Mouse (Mus musculus) urinary bladder, postnatal 10 days (tissue): Measurements from ENCODE around the gene Sec22b.

Source experiments
- DNase-seq: peaks from one replicate; pipeline ENCODE4 v3.0.0; 2022; ENCODE audit warnings: low spot score

Gene Sec22b

DNA sequence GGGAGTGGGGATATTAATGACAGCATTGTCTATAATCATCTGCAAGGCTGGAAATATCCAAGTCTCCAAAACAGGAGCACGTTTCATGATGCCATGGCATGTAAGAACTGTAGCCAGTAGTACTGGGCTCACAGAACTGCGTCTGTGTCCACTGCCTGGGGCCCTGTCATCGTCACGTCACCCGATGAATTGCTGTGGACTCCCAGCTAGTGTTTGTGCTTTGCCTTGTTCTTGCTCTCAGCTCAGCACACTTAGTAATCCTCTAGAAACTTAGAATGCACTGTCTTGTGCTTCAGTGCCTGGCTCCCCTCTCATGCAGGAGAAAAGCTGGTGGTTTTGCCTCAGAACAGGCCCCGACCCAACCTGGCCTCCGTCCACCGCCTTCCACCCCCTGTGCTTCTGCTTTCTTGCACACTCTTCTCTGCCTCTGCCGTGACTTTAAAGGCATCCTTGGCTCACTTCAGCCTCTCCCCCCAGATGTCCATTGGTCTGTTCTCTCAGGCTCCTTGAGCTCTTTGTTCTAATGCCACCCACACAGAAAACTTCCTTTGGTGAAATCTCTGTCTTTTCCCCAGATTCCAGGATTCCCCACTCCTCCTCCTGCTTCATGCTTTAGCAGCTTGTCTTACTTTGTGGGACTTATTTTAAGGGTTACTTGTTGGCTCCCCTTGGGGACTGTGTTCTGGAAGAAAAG is 39.7 kb downstream of the Sec22b start:
- DNase-seq, result no peak

DNA sequence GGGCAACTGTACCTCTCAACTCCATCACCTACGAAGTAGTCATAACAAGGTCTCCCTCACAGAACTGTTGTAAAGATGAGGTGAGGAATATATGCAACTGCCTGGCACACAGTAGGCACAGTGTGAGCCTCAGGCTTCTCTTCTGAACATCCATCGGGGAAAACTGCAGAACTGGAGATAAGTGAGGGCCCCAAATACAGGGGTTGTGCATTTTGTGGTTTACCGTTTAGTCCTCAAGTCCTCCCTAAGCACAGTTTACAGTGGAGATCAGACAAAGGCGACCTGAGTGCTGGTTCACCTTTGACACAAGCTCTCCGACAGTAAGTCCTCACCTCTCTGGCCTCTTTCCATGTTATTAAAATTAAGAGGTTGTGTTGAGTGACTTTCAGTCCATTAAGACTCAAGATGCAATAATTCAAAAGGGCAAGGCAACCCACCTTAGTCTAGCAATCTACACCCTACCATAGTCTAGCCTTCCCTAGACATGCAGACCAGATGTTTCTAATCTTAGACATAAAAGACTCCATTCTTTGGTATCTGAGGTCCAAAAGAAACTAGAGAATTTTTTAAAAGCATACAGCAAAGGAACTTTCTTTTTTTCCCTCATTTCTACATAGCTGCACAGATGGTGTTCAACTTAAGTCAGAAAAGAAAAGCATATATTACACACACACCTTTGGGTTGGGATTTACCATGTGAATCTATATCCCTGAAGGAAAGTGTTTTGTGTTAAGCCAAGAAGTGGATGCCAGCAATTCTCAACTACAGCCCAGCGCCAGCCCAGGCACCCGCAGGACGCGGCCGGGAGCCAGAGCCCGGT is 40.7 kb downstream of the Sec22b start:
- DNase-seq, result no peak

DNA sequence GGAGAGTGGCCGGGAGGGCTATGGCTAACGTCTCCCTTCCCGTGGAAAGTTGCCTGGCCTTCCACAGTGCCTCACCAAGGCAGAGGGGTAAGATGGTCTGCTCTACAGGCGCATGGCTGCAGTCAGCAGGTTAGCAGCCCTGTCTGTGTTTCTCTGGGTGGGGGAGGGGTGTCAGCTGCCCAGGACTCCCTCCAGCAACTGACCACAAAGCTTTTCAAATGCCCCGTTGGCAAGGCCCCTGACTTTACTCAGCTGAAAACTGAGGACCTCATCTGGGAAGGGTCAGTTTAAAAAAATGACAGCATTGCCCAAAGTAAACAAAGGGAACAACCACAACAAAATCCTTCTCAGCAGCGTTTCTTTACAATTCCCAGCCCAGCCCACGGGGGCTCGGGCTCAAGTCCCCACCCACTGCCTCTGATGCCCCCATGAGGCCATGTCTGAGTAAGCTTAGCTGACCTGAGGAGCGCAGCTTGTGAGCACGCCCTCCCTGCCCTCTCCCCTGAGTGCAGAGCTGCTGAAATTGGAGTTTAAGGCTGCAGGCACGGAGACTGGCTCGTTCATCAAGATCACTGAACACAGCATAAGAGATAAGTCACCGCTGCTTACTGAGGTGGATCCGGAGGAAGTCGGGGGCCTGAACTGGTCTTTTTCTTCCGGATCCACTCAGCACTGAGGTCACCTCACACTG is 41.4 kb downstream of the Sec22b start:
- DNase-seq, result no peak

DNA sequence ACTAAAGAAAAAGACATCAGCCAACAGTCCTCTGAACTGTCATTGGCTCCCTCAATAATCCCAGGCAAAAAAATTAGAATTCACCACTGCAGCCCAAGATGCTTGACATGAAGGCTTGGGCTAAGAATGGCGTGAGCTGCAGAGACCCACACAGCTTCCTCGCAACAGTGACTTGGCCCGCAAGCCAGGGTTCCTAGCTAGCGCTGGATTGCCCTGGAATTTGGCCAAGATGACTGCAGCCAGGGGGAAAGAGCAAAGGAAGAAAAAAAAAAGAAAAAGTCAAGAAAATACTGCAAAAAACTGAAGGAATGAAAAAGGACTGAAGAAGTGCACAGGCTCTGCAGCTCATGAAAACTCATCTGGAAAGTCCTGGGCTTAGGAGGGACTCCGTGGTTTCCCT is 43.5 kb downstream of the Sec22b start:
- DNase-seq, result no peak

DNA sequence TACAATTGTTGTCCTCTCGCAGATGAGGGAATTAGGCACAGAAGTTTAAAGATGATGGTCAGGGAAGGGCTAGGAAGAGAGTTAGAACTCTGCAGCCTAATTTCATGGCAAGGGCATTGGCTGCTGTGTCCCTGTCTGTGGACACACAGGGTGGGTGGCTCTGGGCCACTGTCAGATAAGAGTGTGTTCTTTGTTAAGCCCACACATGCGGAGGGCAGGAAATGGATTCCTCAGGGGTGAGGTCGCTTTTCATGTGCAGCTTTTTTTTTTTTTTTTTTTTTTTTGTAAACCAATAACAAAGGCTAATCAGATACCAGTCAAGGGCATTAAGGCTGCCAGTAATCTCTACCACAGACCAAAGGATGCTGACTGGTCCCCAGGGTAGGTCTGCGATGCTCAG is 45.4 kb downstream of the Sec22b start:
- no peak for DNase-seq

DNA sequence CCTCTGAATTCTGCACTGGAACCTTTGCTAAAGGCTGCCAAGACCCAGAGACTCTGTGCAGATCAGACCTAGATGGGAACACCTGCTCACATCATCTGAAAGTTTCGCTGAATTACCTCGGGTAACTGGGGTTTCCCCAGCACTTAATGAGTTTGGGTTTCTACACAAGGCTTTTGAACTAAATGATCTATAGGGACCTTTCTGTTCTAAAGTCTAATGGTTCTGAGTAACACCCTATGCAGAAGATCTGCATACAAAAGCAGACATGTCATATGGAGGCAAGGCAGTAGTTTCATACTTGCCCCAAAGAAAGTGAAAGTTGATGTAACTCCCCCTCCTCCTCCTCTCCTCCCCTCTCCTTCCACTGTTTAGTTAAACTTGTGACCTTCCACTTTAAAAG is 47.5 kb downstream of the Sec22b start:
- no peak for DNase-seq

DNA sequence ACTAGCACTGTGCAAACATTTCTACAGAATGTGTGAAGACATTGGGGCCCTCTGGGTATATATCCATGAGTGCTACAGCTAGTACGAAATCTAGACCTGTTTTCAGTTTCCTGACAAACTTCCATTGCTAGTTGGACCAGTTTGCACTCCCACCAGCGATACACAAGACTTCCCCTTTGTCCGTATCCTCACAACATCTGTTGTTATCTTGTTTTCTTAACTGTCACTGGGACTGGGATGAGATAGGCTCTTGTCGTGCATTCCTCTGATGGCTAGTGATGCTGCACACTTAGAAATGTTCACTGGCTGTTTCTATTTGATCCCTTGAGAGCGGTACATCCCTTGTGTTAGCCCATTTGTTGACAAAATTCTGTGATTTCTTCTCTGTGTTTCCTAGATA is 49.0 kb downstream of the Sec22b start:
- no peak for DNase-seq

DNA sequence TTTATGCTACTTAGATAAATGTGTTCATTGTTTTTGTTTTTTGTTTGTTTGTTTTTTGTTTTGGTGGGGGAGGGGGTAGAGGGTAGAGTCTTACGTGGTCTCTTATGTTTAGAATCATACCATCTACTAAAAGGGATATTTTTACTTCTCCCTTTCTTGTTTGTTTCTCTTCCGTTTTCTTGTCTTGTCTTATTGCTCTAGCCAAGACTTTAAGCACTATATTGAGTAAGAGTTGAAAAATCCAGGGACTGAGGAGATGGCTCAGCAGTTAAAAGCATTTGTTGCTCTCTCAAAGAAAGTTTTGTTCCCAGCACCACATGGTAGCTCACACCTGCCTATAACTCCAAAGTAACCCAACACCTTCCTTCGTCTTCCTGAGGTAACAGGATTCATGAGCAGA is 50.1 kb downstream of the Sec22b start:
- DNase-seq, result no peak

DNA sequence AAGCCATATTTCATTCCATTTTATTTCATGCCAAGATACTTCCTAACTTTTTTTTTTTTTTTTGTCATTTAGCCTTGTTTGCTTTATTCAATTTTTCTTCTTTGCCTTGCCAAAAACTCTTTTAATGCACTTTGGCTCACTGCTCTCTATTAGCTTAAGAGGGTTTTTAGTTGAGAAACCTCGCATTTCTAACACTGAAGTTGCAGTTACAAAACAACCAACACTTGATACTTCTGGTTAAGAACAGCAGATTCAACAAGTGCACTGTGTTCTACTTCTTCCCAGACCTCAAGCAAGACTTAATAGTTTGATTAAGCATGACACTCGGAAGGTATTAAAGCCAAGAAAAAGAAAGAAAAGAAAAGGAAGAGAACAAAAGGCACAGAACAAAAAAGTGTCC is 52.2 kb downstream of the Sec22b start:
- DNase-seq, result no peak

DNA sequence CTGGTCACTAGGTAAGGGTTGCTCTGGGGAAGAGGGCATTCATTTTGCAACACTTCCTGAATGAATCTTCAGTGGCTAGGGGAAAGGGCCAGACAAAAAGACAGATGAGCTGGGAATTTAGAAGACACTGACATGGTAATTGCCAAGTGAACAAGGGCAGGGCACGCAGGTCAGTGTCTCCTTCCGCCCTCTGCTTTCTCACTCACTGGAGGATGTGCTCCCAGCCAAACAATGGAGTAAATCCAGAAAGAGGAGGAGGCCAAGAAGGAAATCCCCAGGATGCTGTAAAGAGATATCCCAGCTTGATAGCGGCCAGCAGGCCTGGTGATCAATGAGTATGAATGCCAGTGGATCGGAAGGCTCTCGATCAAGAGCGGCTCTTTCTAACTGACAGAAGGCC is 55.3 kb downstream of the Sec22b start:
- DNase-seq, result no peak

DNA sequence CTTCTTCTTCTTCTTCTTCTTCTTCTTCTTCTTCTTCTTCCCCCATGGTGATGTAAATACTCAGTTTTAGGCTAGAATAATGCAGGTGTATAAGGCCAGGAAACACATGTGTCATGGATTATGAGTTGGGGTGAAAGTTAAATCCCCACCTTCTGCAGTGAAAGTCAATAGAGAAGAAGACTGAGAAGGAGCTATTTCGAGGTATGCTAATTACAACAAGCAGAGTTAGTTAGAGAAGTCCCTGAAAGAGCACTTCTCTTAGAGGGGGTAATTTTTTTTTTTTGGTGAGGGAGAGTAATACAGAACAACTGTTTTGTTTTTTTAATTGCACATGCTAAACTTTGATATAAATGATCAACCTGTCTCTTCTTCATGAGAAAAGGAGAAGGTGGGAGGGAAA is 55.9 kb downstream of the Sec22b start:
- DNase-seq, result no peak

DNA sequence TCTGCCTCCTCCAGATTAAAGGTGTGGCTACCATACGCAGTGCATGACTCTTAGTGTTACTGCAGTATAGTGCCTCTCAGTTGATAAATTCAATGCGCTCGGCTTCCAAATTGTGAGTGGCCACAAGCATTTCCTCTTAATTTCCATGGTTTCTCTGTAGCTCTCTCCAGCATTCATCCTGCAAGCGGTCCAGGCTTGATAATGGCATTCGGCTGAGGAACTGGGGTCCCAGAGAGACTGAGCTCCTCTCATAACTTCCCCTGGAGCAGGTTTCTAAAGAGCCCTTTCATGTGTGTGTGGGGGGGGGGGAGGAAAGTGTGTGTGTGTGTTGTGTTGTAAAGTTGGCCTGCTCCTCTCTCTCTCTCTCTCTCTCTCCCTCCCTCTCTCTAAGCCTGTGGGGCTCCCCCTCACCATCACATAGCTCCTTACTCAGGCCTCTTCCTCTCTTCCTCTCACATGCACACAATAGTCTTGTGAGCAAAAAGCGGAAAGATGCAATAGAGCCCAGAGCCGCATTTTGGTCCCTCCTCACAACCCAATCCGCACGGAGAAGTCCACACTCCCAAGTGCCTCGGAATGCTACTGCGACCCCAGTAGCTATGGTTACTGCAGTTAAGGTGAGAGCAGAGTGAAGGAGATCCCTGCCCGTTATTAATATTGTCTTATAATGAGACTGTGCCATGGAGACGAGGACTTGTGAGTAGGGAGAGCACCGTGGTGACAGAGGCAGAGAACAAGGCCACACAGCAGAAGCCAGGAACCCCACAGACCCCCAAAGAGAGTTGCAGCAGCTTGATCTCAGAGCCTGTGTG is 60.0 kb downstream of the Sec22b start:
- no peak for DNase-seq

DNA sequence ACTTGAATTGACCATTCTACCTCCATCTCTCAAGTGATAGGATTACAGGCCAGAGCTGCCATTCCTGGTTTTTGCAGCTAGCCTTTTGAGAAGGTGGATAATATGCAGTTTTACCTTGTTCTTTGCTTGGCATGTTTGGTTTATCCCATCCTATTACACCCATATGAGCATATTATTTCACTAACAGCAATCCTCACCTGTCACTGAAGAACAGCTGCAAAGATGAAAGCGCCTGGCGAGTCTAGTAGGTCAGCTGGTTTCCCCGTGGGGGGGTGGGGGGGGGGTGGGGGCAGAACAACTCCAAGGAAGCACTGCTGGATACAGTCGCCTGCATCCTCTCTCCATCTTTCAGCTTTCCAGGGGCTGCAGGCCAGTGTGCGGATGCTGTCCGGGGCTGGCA is 61.0 kb downstream of the Sec22b start:
- no peak for DNase-seq

DNA sequence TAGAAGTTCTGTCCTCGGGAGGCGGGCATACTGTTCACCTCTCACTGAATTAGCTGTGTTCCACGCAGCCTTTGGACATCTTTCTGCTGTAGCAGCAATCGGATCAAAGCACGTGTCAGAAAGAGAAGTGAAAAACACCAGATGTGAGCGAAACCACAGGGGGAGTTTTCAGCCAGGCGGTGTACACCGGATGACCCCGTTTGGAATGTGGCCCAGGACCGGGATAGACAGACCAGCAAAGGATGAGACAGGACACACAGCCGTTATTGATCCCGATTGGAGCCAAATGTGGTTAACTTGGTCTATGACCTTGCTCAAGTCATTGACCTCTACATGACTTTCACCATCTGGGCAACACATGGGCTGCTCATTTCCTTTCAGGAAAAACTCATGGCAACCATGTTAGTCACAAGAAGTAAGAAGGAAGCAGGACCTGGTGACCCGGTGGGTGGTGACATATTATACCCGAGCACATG is 63.9 kb downstream of the Sec22b start:
- DNase-seq, result no peak

DNA sequence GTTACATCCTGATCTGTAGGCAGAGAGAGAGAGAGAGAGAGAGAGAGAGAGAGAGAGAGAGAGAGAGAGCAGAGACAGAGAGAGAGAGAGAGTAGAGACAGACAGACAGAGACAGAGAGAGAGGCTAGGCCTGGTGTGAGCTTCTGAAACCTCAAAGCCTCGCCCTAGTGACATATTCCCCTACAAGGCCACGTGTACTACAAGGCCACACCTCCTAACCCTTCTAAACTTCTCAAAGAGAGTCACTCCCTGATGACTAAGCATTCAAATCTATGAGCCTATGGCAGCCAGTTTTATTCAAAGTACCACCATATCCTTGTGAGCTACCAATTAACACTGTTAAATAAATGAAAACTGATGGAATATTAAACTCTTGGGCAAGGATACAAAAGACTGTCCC is 66.6 kb downstream of the Sec22b start:
- no peak for DNase-seq

DNA sequence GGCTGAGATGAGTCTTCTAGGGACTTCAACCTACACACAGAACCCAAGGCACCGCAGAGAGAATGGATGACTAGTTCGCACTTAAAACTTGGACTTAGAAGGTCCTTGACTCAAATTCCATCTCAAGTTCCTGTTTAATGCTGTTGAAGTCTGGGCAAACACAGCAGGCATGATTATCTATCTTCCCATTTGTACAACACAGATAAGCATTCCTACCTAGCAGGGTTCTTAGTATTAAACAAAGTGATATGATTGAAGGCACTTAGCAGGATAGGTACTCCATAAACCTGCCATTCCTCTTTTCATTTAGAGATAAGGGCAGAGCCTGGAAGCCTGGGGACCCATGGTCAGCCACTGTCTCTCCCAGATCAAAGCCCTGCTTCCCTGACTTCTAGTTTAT is 67.2 kb downstream of the Sec22b start:
- no peak for DNase-seq

DNA sequence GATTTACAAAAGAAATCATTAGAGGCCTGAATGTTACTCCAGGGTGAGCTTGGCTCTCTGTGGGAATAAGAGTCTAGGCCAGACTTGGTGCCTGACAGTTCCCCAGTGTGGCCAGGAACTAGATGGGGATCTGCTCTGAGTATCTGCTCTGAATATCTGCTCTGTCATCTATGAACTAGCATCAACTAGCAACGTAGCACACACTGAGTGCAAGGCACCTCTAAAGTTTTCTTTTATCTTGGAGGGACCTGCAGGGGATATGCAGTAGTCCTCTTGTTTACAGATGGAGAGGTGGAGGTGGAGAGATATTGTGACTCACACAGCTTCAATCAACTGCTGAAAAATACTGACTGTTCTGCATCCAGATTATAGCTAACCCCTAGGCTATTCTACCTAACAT is 68.0 kb downstream of the Sec22b start:
- no peak for DNase-seq

DNA sequence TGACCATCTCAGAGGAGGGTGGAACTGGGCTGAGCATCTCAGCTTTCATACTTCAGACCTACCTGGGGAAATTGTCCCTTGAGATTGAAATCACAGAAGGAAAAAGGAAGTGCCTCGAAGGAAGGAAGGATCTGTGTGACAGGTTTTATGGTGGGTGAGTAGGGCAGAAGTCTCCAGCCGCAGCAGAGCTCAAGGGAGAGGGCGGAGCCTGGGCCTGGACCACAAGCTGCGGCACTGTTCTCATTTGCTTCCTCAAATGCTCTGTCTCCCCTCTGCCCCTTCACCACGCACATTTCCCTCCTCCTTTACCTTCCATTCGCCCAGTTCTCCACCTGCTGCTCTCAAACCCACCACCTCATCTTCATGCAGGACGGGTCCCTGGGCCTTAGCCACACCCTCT is 70.1 kb downstream of the Sec22b start:
- DNase-seq, result no peak

DNA sequence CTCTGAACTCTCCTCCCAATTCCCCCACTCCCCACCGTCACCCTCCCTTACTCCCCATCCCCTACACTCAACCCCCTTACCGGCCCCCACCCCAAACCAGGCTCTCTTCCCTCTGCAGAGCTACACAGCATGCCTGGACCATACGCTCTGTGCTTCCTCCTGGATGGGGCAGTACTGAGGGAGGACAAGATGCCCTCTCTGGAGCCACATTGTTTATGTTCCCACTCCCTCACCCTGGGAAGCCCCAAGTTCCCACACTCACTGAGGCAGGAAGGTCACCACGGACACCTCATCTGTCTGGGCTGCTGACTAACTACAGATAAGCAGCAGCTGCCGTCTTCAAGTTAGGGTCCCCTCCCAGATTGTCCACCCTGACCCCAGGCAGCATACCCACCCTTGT is 71.2 kb downstream of the Sec22b start:
- no peak for DNase-seq

DNA sequence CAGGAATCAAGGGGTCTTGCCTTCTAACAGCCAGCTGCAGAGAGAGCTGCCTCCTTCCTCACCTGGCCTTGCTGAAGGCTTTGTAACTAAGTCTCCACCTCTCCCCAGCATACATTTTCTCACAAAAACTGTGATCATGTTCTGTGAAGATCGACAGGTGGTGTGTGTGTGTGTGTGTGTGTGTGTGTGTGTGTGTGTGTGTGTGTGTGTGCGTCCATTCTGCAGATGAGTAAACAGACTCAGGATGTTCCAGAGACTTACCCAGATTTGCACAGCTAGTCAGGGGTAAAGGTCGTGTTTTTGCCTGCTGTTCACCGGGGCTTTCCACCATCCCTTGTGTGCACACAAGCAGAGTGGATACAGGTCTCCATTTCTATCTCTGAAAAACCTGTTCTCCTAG is 71.7 kb downstream of the Sec22b start:
- DNase-seq, result no peak
